Mouse (Mus musculus): ENCODE measurements around the gene Egln3.

Egln3 gene

DNA sequence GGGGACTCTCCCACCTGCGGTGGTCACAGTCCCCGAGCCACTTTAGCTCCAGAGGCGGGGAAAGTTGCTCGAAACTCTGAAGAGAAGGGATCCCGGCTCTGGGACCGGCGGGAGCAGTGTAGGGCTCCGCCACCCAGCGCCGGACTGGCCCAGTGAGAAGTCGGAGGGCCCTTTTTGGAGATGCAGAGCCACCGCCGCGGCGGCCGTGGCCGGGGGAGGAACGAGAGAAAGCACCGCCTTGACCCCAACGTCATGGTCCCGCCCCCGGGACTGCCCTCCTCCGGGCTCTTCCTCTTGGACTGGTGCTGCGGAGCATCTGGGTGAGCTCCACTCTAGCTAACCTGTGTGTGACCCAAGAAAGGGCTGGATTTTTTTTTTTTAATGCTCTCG, at the start of gene Egln3:
Egln3 (minus strand) TSS at position 205 of the 390 bp plus-strand sequence.
- peak; percentile 86 for DNase-seq

DNA sequence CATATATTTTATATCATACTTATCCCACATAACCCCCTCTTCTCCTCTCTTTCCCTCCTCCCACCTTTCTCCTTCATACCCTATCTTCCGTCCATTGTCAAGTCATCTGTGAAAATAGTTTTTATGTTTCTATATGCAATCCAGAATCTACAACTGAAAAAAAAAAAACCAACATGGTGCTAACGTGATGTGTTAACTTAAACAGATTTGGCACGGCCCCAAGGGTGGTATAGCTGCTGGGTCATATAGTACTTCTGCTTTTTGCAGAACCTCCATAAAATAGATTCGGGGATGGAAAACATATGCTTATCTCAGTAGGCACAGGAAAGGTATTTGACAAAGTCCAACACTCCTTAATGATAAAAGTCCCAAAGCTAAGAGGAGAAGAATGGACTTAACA, 49.8 kb upstream of the Egln3 start:
- DNase-seq, result no peak

DNA sequence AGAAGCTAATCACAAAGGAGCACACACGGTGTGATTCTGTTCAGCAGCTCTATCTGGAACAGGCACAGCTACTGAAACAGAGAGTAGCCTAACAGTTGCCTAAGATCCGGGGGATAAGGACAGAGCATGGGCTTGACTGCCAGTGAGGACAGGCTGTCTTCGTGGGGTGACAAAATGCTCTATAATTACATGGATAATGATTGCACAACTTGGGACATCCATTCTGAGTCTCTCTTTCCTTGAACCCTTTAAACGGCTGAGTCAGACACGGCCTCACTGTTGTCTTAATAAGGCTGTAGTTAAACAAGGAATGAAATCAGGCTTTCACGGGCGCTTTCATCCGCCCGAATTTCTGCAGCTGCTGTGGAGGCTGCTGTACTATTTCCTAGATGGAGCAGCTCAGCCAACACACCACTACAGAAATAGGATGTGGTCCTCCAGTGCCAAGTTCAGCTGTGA, 48.3 kb upstream of the Egln3 start:
- peak; percentile 12 for DNase-seq

DNA sequence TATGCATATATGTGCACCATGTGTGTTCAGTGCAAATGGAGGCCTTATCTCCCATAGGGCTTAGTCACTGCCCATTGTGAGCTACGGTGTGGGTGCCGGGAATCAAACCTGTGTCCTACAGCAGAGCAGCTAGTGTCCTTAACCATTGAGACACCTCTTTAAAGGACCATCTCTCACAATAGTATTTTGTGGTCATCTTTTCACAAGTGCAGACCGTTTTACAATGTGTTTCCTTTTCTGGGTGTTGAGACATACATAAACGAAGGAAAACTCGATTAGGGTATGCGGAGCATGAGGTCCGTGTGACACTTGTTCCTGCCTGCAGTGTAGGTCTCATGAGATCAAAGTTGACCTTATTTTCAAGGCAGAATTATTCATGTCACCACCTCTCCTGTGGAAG, 44.2 kb upstream of the Egln3 start:
- no peak for DNase-seq

DNA sequence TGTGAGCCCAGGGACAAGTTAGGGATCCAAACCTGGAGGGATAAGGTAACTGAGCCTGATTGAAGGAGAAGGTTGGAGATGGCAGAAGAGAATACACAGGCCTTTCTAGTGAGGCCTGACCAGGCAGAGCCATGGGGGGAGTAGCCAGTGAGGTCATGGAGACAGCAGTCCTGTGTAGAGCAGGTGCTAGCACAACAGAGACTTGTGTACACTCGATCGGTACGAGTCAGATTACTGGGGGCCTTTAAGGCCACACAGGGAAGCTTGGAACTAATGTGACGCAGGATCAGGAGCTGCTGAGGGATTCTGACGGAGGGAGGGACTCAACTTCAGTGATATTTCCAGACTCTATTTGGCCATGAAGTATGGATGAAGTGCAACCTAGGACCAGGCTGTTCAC, 39.5 kb upstream of the Egln3 start:
- DNase-seq, result no peak

DNA sequence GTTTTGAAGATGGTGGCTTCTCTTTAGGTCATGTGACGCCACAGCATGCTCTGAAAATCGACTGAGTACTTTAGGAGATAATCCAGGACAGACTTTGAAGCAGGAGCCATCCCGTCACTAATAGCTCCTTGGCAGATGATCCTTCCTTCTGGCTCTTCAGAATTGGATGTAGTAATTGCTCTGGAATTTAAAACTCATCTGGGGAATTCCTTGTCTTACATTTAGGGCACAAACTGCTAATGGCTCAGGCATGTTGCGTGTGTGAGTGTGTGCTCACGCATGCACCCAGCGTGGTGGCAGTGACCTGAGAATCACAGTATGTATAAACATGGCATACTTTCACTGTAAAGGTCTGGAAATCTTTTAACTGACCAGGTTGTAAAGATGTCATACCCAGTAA, 38.3 kb upstream of the Egln3 start:
- no peak for DNase-seq

DNA sequence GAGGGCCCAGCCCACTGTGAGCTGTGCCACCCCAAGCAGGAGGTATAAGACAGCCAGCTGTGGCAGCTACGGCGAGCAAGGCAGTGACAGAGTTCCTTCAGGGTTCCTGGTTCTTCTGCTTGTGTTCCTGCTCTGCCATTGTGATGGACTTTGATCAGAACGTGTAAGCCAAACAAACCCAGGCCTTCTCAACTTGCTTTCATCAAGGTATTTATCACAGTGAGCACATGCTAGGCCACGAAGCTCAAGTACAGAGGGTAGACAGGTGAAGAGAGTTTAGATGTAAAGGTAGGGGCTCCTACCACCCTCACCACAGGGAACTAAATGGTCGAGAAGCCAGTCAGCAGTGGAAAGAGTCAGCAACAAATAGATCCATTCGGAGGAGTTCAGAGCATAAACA, 30.1 kb upstream of the Egln3 start:
- no peak for DNase-seq

DNA sequence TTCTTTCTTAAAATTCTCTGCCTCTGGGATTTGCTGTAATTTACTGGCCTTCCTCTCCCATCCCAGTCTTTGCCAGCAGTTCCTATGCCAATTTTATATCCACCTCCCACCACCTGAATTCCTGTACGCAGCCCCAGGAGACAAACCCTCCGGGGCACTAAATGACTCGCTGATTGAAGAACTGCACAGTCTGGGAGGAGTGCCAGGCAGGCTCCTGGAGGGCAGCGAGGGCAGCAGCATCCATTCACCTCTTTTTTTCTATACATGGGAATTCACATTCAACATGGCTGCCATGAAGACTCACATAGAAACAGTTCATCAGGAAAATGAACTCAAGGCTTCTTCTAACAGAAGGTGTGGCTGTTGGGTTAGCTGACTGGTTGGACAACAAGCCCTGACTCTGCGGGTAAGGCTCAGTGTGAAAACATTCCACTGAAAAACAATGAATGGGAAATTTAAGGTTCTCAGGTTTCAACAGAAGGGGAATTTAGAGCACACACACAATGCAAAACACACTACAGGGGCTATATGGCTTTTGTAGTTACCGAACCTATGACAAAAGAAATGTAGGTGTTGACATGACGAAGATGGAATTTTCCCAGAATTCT, 29.4 kb upstream of the Egln3 start:
- DNase-seq, result no peak

DNA sequence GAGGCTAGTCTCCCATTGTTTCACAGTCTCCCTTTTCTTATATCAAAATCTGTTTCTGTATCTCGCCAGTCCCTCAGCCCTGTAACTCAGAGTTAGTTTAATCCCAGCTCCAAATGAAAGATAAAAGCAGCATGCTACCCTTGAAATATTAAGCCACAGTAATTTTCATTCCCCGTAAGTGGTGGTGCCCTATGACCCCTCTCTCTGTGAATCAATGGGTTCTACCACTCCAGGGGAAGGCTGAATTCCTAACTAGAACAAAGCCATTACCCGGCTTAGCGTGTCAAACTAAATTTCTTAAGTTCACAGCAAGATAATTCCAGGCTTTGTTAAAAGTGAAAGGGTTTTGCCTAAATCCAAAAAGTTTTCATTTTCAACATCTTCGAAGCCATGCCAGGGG, 28.8 kb upstream of the Egln3 start:
- no peak for DNase-seq

DNA sequence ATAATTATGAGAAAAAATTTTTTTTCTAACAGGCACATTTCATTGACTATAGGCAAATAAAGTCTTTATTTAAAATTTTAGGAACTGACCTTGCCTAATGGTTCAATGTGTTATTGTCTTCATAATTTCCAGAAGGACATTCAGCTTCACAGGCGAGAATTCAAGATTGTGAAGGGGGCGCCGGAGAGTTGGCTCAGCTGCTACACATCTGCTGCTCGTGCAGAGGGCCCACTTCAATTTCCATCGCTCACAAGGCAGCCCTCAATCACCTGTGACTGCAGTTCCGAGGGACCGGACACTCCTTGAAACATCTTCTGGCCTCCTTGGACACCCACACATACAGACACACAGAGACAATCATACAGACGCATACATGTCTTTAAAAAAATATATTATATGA, 23.9 kb upstream of the Egln3 start:
- DNase-seq, result no peak

DNA sequence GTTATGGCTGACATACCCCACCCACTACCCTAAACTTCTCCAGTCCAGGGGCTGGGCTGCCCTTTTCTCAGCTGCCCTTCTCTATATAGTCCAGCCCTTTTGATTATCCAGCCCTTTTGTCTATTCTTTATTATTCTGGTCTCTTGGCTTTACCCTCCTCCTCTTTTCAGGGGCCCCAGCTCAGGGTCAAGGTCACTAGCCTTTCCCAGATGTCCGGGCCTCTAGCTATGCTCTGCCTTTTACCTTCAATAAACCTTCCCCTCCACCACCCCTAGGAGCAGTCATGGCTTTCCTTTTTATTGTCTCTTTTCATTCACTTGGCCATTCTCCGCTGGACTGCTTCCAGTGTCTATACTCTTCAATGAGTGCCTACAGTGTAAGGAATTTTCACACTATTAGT, 22.7 kb upstream of the Egln3 start:
- DNase-seq, result peak; percentile 30

DNA sequence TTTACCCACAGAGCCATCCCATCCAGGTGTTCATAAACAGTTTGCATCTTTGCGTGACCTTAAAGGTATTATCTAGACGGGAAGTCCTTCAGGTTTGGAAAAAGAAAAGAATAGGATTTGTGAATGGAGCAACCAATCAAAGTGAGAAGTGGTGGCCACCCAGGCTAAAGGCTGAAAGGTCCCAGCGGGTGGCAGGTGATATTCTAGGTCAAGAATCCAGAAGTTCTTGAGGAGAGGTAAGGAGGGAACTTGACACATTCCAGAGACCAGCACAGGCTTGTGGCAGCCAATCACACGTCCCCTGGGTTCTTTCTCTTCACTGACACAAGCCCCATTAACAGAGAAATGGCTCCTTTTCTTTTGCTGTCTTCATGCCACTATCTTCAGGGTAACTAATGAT, 21.9 kb upstream of the Egln3 start:
- no peak for DNase-seq

DNA sequence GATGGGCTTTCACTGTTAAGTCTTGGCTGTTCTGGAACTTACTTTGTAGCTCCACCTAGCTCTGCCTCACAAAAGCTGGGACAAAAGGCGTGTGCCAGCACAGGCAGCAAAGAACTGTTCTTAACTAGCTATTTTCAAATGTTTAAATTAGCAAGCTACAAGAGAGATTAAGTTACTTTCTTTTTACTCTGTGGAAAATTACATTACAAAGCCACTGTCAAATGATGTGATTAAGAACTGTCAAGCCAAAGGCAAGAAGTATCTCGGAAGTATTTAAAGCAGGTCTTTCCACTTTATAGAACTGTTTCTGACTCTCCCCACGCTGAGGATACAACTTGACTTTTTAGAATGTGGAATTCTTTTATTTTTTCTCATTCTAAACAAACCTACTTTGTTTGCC, 21.4 kb upstream of the Egln3 start:
- no peak for DNase-seq

DNA sequence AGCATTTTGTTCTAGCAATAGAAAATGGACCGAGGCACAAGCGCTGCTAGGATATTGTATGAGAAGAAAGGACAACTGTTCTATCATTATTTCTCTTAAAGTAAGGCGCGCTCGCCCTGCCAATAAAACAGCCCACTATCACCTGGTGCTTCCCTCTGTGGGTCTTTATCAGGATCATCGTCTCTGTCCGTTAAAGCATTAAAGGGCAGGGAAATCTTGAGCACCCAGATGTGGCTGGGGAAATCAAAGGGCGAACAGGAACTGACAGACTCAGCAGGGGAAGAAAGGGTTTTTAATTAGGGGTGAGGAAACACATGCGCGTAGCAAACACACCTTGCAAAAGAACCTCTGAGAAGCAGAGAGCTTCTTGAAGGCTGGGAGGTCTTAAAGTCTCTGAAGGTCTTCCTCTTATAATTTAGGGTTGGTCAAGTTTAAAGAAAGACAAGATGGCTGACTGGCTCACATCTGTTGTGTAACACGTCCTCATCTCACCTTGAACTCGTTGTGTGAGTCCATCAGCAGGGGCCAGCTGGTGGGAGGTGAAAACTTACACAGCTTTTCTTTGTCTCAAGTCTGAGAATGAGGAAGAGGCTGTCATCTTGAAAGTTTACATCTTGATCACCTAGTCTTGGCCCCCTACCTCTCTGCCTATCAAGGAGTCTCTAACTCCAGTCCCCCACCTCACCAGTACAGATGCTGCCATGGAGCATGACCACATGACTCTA, 18.5 kb upstream of the Egln3 start:
- DNase-seq, result no peak

DNA sequence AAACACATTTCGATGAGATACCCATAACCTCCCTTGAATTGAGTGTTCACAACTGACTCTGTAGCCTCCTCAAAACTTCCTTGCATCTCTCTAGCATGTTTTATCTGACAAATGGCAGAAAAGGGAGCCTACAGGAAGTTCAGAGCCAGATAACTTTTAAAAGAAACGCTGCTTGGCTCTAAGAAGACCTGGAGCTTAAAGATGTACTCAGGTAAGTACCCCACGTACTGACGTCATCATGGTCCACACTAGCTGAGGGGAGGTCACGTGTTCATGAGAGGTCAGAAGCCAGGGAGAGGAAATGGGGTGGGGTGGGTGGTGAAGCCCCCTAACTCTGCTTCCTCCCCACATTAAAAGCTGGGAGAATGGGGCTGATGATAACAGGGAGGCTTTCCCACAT, 13.0 kb upstream of the Egln3 start:
- no peak for DNase-seq

DNA sequence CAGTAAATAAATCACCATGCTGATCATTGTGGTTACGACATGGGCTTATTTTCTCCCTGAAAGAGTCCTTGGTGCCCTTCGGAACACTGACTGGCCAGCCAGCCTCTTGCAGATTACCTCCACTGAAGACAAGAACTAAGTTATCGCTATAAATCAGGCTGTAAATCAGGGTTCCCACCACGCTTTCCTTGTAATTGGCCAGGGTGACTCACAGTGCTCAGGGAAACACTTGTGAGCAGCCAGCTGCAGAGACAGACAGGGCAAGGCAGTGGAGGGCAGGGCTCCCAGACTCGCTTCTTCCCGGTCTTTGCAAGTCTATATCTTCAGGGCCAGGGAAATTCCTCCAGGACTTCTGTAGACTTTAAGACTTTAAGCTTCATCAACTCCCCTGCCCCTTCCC, 10.8 kb upstream of the Egln3 start:
- DNase-seq, result no peak

DNA sequence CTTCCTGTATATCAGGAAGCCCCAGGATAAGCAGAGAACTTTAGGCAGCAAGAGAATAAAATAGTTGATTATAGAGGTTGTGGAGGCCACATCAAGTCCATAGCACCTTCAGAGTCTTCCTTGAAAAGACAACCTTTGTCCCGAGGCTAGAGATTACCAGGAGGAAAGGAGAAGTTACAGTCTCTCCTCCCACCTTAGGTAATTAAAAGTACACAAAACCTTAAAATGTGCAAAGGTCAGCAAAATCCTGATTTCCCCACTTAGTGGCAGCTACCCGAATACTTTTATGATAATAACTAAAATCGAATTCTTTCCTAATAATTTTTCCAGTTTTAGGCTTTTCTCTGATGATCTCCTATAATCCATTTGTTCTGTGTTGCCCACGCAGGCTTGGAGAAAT, 10.2 kb upstream of the Egln3 start:
- DNase-seq, result no peak

DNA sequence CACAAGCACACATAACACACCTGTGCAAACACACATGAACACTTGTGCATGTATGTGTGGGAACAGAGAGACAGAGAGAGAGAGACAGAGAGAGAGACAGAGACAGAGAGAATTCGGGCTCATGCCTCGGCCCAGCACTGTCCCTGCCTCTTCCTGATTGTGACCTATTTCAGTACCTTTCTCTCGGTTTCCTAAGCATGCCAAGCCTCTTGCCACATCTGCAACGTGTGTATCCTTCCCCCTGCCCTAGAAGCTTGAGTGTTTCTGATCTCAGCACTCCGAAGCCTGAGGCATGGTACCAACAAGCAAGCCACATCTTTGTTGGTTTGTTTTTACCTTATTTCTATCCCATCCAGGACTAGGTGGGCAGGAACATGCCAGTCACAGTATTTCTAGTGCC, 9.6 kb upstream of the Egln3 start:
- no peak for DNase-seq

DNA sequence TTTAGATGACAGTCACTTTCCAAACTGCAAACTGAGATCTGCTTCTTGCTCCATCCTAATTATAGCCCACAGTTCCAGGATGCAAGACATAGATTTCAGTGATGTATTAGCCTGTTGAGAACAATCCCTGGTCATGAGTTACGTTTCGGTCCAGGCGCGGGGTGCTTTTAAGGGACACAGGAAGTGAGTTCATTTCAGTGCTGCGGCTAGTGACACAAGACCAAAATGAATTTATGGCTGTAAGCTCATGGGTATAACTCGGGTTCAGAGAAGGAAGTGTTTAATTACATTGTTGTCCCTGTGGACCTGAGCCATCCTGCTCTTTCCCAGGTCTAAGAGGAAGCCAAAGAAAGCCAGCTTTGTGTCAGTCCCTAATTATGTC, 5.5 kb upstream of the Egln3 start:
- no peak for DNase-seq

DNA sequence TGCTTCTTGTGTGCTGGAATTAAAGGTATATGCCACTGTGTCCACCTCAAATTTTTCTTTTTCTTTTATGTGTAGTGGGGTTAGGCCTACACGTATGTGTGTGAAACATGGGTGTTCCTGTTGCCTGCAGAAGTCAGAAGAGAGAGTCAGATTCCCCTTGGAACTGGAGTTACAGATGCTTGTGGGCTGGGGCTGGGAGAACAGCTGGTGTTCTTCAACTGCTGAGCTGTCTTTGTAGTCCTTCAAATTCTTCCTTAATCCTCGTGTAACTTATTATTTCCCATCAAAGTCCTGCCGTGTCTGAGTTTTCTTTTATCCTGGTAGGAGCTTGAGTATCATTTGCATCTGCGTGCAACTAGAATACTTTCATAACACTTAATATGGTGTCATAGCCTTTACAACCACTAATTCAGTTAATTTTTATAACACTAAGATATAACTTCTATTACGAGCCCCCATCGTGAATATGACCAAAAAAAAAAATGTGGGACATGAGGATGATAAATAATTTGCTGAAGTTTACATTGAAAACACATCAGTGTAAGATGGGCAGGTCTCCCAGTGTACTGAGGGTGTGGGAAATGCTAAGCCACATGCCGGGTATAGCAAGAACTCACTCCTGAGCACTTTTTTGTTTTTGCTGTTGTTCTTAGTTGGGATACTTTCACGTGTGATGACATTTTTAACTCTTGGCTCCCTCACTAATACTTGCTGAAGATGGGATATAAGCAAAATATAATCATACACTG, 4.9 kb upstream of the Egln3 start:
- no peak for DNase-seq

DNA sequence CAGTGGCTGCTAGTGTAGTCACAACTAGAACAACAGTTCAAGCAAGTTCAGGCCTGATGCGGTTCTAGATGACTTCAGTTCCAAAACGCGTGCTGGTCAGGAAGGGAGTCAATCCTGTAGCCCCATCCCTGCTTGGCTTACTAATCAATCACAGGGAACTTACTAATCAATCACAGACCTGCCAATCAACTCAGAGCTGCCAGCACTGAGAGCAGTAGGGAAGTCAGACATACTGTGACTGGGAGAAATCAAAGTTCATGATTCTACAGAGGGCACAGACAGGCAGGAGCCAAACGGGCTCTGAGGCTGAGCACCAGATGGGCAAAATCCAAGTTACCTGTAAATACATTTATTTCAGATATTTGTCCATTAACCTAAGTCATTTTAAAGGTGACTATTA, 2.1 kb upstream of the Egln3 start:
- DNase-seq, result no peak

DNA sequence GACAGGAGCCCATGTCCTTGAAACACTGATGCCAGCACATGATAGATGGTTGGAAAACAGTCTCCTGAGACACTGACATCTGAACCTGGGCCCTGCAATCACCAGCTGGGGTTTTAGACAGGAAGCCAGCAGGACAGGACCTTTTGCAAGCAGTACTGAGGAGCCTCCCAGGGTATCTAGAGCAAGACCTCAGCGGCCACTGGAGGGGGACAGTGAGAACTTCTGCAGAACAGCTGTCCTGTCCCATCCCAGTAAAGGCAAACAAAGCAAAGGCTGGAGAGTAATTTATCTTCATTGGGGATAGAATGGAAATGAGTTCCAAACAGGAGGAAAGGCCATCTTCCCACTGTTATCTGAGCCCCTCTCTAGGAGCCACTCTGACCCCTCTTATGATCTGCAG, 1.5 kb upstream of the Egln3 start:
- peak; percentile 61 for DNase-seq

DNA sequence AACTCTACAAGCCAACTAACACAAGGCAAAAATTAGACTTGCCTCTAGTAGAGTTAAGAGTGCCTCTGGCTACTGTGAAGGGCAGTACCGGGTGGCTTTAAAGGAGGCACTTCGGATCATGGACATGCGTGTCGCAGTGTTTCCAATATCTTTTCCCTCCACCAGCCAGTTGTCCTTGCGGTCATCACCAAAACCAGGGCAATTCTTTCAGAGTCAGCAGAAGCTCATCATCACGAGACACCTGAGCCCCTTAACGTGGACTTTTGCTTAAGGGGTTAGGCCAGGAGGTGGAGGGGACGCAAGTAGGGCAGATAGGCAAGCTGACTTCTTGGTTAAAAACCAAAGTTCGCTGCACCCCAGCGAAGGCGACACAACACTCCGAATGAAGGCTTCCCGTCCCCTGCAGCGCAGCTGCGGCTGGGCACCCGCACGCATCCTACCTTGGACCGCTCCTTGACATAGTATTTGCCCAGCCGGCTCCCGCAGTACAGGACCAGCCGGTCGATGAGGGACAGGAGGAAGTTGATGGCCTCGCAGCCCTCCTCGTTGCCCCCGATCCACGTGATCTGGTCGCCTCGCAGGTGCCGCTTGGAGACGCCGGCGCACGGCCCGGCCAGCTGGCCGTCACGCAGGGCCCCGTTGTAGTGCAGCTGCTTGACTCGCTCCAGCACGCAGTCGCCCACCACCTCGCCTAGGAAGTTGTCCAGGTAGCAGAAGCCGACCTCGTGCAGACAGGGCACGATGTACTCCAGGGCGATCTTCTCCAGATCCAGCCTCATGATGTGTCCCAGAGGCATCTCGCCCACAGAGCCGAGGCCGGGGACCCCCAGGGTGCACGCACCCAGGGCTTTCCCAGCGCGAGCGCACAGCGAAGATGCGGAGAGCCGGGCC, 650 bp downstream of the Egln3 start:
- no peak for DNase-seq

All from lung, postnatal 36 days (tissue).